Mouse (Mus musculus) heart, embryonic 11.5 days (tissue): ENCODE results near the gene Ahnak. TPM values are rescaled to one million over a fixed set of nuclear protein-coding genes. Genes with fewer than 3 reads are reported as not detected.

Experiments used
- ATAC-seq: fragments of 200-750 bp; cut with Nextera tagmentation; replicated peaks from 2 replicates; pipeline ENCODE4 v1.8.0; 2017; ENCODE audit warnings: moderate library complexity; ENCODE audit not compliant: insufficient number of reproducible peaks, low FRiP score, low TSS enrichment
- H3K27ac ChIP-seq: fragments of 300-500 bp; sonication (generic); 2 replicates; pipeline ENCODE4 v1.5.1; 2014; ENCODE audit warnings: mild to moderate bottlenecking, low read depth, low read length
- H3K27me3 ChIP-seq: fragments of 300-500 bp; sonication (generic); 2 replicates; pipeline ENCODE4 v1.6.1; 2014; ENCODE audit warnings: mild to moderate bottlenecking, low read length, mixed read lengths; ENCODE audit not compliant: control insufficient read depth, insufficient read depth
- H3K36me3 ChIP-seq: fragments of 300-500 bp; sonication (generic); 2 replicates; pipeline ENCODE4 v1.6.1; 2014; ENCODE audit warnings: mild to moderate bottlenecking, low read length, moderate library complexity, mixed read lengths; ENCODE audit not compliant: control insufficient read depth, insufficient read depth
- H3K4me1 ChIP-seq: fragments of 300-500 bp; sonication (generic); 2 replicates; pipeline ENCODE4 v1.6.1; 2014; ENCODE audit warnings: low read length; ENCODE audit not compliant: control insufficient read depth, insufficient read depth
- H3K4me2 ChIP-seq: fragments of 300-500 bp; sonication (generic); 2 replicates; pipeline ENCODE4 v1.6.1; 2014; ENCODE audit warnings: mild to moderate bottlenecking, moderate library complexity
- H3K4me3 ChIP-seq: fragments of 300-500 bp; sonication (generic); 2 replicates; pipeline ENCODE4 v1.5.1; 2014; ENCODE audit warnings: low read depth, low read length
- H3K9ac ChIP-seq: fragments of 300-500 bp; sonication (generic); 2 replicates; pipeline ENCODE4 v1.6.1; 2014; ENCODE audit warnings: mild to moderate bottlenecking, low read depth, low read length, moderate library complexity
- H3K9me3 ChIP-seq: fragments of 300-500 bp; sonication (generic); replicated peaks from 2 replicates; pipeline ENCODE4 v1.6.1; 2016; ENCODE audit warnings: low read length; ENCODE audit not compliant: control insufficient read depth
- WGBS: fragments of 180-500 bp; shearing (Covaris S2); extraction: QIAGEN DNeasy Blood & Tissue Kit; methylation state at CpG from one replicate; pipeline ENCODE4 v1.1.7; 2014; ENCODE audit not compliant: insufficient replicate concordance; 5-methylcytosine and 5-hydroxymethylcytosine counted together
- polyA plus RNA-seq: library from polyadenylated mRNA; unstranded; fragments of >200 nt; fragmentation: Nextera tagmentation; extraction: Ambion mirVana; gene quantifications from 2 replicates; pipeline ENCODE4 v1.2.1, GENCODE M21; 2014

The Ahnak gene
- polyA plus RNA-seq, 1 experiment from 2014 or later = 17.4 TPM

DNA sequence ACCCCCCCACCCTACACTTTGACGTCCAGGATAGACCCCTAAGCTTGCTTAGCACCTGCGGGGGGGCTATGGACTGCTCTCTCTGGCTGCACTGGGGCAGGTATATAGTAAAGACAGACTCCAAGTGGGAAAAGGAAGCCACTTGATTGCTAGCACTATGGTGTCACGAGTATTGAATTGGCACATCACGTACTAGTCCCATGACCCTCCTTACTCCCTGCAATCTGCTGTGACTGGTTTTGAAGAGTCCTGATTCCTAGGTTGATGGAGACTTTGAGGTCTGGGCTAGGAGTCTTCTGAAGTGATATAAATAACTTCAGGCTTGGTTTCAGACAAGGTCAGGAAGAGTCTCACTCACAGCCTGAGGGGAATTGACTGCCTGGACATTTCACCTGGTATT is 101.1 kb downstream of the Ahnak start:
- 77% methylated on average over 4 of the region's 4 CpGs for WGBS
- no peak overlapping the region for H3K4me3 ChIP-seq
- H3K4me2 ChIP-seq = no peak overlapping the region
- H3K36me3 ChIP-seq = no peaks in the 10 kb centered on the region
- no peaks in the 10 kb centered on the region for H3K27me3 ChIP-seq
- no peaks in the 10 kb centered on the region for H3K9me3 ChIP-seq
- no peak overlapping the region for H3K9ac ChIP-seq
- H3K27ac ChIP-seq = no peak overlapping the region
- H3K4me1 ChIP-seq = no peaks in the 10 kb centered on the region
- ATAC-seq = no peak

GRCm38 (mm10) chr19:9090709-9091108 is 101.6 kb downstream of the Ahnak start:
- H3K27me3 ChIP-seq = no peaks in the 10 kb centered on the region
- H3K4me1 ChIP-seq = no peaks in the 10 kb centered on the region
- 55% methylated on average over 2 of the region's 2 CpGs for WGBS
- H3K36me3 ChIP-seq = no peaks in the 10 kb centered on the region
- no peak overlapping the region for H3K27ac ChIP-seq
- ATAC-seq = no peak
- no peak overlapping the region for H3K4me3 ChIP-seq
- no peak overlapping the region for H3K9ac ChIP-seq
- H3K9me3 ChIP-seq = no peaks in the 10 kb centered on the region
- H3K4me2 ChIP-seq = no peak overlapping the region

- peaks cover 2% of the 10 kb centered on the region; the same call in 1 of the 2 replicates for H3K4me1 ChIP-seq
- H3K4me2 ChIP-seq = no peak overlapping the region
- no peaks in the 10 kb centered on the region for H3K27me3 ChIP-seq
- H3K4me3 ChIP-seq = no peak overlapping the region
- H3K36me3 ChIP-seq = no peaks in the 10 kb centered on the region
- H3K27ac ChIP-seq = no peak overlapping the region
- WGBS = 55% methylated on average over 5 of the region's 5 CpGs
- ATAC-seq = no peak
- H3K9ac ChIP-seq = no peak overlapping the region
- H3K9me3 ChIP-seq = no peaks in the 10 kb centered on the region
These were observed 106.0 kb downstream of the Ahnak start for GRCm38 (mm10) chr19:9095111-9095510.

DNA sequence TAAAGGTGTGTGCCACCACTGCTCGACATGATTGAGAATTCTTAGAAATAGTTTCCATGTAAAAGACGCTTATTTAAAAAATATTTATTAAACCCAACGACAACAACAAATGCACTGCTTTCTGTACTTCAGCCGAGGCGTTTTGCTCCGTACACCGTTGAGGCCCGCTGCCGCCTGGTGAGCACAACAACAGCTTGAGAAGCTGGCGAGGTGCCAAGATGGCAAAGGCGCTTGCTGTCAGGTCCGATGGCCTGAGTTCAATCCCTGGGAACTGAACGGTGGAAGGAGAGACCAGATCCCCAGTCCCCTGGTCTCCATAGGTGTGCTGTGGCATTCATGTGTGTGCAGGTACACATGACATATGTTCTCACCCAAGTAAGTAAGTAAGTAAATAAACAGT is 108.4 kb downstream of the Ahnak start:
- no peak for ATAC-seq
- Histone ChIP-seq H3K4me2 (no peak overlapping the region), H3K27me3 (no peaks in the 10 kb centered on the region), H3K9me3 (no peaks in the 10 kb centered on the region), H3K4me3 (no peak overlapping the region), H3K36me3 (no peaks in the 10 kb centered on the region), H3K27ac (no peak overlapping the region), H3K9ac (no peak overlapping the region), H3K4me1 (peaks cover 2% of the 10 kb centered on the region; the same call in 1 of the 2 replicates)
- 80% methylated on average over 13 of the region's 13 CpGs for WGBS

DNA sequence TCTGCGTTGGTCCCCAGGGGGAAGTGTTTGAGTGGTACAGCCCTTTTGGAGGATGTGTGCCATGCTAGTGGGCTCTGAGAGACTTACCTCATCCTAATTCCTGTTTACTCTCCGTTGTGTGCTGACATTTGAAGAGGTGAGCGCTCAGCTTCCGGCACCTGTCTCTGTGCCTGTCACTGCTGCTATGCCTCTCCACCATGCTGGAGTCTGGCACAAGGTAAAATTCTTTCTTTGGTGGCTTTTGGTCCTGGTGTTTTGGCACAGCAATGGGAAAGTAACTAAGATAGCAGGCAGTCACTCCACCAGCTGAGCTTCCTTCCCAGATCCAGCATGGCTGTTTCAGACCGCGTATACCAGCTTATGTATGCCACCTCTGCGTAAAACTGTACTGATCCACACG is 110.7 kb downstream of the Ahnak start:
- H3K4me3 ChIP-seq = no peak overlapping the region
- H3K27me3 ChIP-seq = no peaks in the 10 kb centered on the region
- no peak overlapping the region for H3K9ac ChIP-seq
- no peak for ATAC-seq
- WGBS = 81% methylated on average over 8 of the region's 8 CpGs
- H3K27ac ChIP-seq = no peak overlapping the region
- H3K4me2 ChIP-seq = no peak overlapping the region
- H3K4me1 ChIP-seq = peaks cover 2% of the 10 kb centered on the region; the same call in 1 of the 2 replicates
- H3K36me3 ChIP-seq = no peaks in the 10 kb centered on the region
- H3K9me3 ChIP-seq = no peaks in the 10 kb centered on the region

- H3K36me3 ChIP-seq = no peaks in the 10 kb centered on the region
- H3K9ac ChIP-seq = no peak overlapping the region
- no peak overlapping the region for H3K27ac ChIP-seq
- no peaks in the 10 kb centered on the region for H3K27me3 ChIP-seq
- no peaks in the 10 kb centered on the region for H3K9me3 ChIP-seq
- peaks cover 2% of the 10 kb centered on the region; the same call in 1 of the 2 replicates for H3K4me1 ChIP-seq
- H3K4me3 ChIP-seq = no peak overlapping the region
- H3K4me2 ChIP-seq = no peak overlapping the region
- WGBS = 79% methylated on average over 17 of the region's 17 CpGs
- no peak for ATAC-seq
These were observed 111.4 kb downstream of the Ahnak start for GRCm38 (mm10) chr19:9100297-9101061.

GRCm38 (mm10) chr19:9101062-9101457 is 112.0 kb downstream of the Ahnak start:
- Histone ChIP-seq H3K4me1 (peaks cover 2% of the 10 kb centered on the region), H3K36me3 (no peaks in the 10 kb centered on the region), H3K27me3 (no peaks in the 10 kb centered on the region), H3K27ac (no peak overlapping the region), H3K4me2 (no peak overlapping the region), H3K9me3 (no peaks in the 10 kb centered on the region), H3K9ac (no peak overlapping the region), H3K4me3 (no peak overlapping the region)
- no peak for ATAC-seq
- 60% methylated on average over 2 of the region's 2 CpGs for WGBS

GRCm38 (mm10) chr19:9103986-9104385 is 114.9 kb downstream of the Ahnak start:
- H3K4me1 ChIP-seq = peaks cover 17% of the 10 kb centered on the region
- H3K27ac ChIP-seq = no peak overlapping the region
- H3K36me3 ChIP-seq = no peaks in the 10 kb centered on the region
- ATAC-seq = no peak
- no peaks in the 10 kb centered on the region for H3K9me3 ChIP-seq
- no peak overlapping the region for H3K4me2 ChIP-seq
- no peak overlapping the region for H3K4me3 ChIP-seq
- no peak overlapping the region for H3K9ac ChIP-seq
- H3K27me3 ChIP-seq = no peaks in the 10 kb centered on the region
- WGBS = 76% methylated on average over 4 of the region's 4 CpGs

DNA sequence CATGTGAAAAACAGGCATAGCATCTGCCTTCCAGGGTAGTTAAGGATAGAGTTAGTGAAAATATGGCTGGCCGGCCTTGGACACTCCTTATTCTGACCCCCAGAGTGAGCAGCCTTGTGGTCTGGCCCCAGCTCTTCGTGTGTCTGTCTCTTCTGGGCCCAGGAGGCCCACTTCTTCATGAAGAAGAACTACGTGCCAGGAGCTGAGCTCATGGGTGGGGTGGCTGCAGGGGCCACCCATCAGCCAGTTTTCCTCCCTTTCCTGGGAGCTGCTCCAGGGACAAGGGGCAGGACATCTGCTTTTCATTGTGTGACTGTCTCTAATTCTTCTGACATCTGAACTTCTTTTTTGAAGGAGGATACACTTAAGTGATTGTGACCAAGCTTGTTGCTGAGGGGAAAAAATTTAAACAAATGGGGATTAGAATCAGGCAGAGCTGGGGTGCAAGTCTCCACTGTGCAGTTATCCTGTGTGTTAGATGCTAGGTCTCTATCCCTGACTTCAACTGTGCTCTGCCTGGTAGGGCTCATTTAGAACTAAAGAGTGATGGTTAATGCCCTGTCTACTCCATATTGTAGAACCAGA is 116.1 kb downstream of the Ahnak start:
- Histone ChIP-seq H3K4me3 (no peak overlapping the region), H3K36me3 (no peaks in the 10 kb centered on the region), H3K4me2 (no peak overlapping the region), H3K9ac (no peak overlapping the region), H3K27me3 (no peaks in the 10 kb centered on the region), H3K4me1 (peaks cover 15% of the 10 kb centered on the region), H3K27ac (no peak overlapping the region), H3K9me3 (no peaks in the 10 kb centered on the region)
- WGBS = 73% methylated on average over 3 of the region's 3 CpGs
- ATAC-seq = no peak
